Mouse (Mus musculus): Measurements from ENCODE around the gene Fhod1.

DNA sequence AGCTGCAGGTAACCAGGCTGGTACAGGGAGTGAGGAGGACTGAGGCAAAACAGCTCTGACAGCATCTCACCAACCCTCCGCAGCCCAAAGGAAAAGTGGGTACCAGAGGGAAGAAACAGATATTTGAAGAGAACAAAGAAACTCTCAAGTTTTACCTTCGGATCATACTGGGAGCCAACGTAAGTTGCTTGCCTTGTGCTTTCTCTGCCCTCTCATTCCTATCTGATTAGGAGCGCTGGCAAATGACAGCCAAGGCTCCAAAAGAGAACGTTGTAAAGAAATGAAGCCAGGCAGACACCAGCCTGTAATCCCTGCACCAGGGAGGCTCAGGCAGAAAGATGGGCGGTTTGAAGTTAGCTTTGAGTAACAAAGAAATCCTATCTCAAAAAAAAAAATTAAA, 20.8 kb downstream of the Fhod1 start:
- TF ChIP-seq CTCF (IDR thresholded peaks at IDR 0.05; ENCODE audit: borderline replicate concordance, control insufficient read depth, extremely low read depth, insufficient read depth, low read length, poor library complexity) (no peak), POLR2A (IDR thresholded peaks at IDR 0.05; ENCODE audit: control insufficient read depth, extremely low read depth, insufficient read depth, low read length, poor library complexity) (no peak)

Measured in thymus, adult 2 months (tissue).